Mouse (Mus musculus): ENCODE data around the gene Ttll5.

GRCm38 (mm10) chr12:86103391-86103790, 278.9 kb downstream of the Ttll5 start:
- TF ChIP-seq CTCF (IDR thresholded peaks at IDR 0.05) (no peak), POLR2A (IDR thresholded peaks at IDR 0.05; ENCODE audit: insufficient read depth, low read depth, low read length) (no peak)
